Mouse (Mus musculus): ENCODE data around the gene Pitpnc1.

GRCm38 (mm10) chr11:107254181-107254580, 216.3 kb downstream of the Pitpnc1 start:
- TF ChIP-seq CTCF (IDR thresholded peaks at IDR 0.05; ENCODE audit: low read depth) (no peak), EP300 (IDR thresholded peaks at IDR 0.05; ENCODE audit: low read depth) (no peak)
